Mouse (Mus musculus) cerebellum, adult 8-10 months (tissue): Measurements from ENCODE around the gene Hs3st3a1.

Experiments used
- DNase-seq: peaks from one replicate; pipeline ENCODE4 v3.0.0; 2022

The Hs3st3a1 gene

GRCm38 (mm10) chr11:64489587-64490433 is 54.7 kb downstream of the Hs3st3a1 start:
- DNase-seq: no peak

DNA sequence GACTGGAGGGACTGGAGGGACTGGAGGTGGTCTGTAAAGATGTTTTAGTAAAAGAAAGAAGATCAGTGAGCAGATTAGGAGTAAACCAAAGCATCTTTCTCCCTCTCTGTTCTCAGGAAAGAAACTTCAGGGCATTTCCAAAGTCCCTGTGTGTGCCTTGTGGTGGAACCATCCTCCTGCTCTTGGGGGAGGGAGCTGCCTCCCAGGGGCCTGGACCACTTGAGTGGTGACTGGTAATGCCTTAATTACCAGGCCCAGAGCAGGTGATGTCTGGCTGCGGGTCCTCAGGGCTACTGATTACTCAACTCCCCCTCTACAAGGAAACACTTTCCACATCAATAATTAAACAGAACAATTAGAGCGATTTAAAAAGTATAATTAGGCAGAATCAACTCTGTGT is 59.3 kb downstream of the Hs3st3a1 start:
- no peak for DNase-seq

DNA sequence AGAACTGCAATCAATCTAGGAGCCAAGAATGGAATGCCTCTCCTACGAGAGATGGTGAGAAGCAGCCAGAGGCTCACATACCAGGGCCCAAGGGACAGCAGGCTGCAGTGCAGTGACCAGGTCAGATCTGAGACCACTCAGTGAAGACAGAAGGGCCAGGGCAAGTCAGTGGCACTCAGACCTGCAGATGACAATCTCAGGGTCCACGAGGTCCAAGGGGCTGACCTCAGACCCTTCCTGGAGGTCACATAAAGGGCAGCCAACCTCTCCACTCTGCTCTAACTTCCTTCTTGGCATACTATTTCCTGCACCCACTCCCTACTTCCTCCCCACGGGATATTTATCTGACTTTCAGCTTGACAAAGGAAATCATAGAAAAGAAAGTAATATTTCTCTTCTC is 60.8 kb downstream of the Hs3st3a1 start:
- DNase-seq: no peak

DNA sequence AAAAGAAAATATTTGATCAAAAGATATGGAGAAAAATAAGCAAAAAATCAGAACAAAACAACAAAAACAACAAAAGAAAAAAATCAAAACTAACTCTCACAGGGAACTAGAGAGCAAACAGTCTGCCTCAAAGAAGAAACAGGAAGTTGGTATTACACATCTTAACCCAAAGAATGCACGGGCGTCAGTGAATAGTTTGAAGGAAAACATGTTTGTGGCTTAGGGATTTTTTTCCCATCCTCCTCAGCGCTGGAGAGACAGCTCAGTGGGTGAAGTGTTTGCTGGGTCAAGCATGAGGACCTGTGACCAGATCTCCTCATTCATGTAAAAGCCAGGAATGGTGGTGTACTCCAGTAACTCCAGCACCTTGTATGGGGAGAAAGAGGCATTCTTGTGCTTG is 61.5 kb downstream of the Hs3st3a1 start:
- DNase-seq: no peak

- no peak for DNase-seq
Observed at GRCm38 (mm10) chr11:64500536-64501112, 65.5 kb downstream of the Hs3st3a1 start.

DNA sequence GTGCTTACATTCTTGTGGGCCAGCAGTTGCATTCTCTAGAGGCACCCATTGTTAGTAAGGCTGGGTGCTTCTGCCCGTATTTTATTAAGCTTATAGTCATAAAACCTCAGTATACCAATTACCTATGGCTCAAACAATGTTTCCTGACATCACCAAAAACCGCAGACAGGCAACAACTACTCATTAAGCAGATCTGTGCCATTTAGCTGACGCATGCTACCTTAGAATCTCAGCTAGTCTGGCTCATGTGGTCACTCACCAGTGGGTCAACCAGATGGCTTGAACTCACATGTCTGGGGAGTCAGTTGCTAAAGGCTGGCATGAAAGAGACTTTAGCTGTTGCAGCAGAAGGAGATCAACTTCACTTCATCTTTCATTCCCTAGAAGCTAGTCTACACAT is 67.9 kb downstream of the Hs3st3a1 start:
- DNase-seq: no peak

DNA sequence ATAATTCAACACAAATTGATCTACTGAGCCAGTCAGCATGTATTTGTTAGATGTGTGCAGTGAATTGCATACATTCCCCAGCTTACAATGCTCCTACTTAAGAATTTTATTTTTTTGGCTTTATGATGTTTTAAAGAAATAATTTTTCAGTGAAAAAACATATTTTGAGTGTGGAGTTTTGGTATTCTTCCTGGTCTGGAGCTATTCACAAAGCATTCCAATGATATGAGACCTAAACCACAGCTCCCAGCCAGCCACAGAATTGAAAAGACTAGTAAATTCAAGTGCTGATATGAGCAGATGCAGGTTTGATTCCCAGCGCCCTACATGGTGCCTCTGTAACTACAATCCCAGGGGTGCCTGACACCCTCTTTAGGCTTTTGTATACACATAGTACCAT is 70.8 kb downstream of the Hs3st3a1 start:
- DNase-seq: no peak

DNA sequence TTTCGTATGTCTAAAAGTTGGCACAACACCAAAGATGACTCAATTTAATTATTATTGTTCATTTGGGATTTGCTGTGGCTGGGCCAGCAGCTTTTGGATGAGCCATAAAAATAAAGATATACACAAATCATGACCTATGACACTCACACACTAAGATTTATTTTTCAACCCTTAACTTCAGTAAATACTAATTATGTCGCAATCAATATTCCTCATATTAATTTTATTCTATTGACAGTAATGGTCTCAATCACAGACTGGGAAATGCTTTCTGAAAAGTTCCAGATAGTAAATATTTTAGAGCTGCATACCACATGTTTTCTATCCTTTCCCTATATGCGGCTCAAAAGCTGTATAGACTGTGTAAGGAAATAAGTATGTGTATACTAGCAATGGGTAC is 71.9 kb downstream of the Hs3st3a1 start:
- DNase-seq: no peak

DNA sequence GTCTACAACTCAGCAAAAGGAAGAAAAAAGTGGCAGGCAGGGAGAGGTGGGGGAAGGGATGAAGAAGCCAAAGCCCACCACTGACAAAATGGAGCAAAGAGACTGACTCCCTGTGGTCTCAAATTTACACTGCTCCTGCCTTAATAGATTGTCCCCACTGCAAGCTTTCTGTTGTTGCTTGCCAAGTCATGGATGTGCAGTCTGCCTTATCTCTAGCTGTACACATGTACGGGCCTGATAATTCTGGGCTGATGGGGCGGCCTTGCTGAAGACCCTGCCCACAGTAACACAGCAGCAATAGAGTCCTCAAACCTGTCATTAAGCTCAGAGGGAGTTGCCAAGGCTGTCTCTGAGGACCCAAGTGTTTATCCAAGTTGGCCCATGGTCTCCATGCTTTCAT is 74.0 kb downstream of the Hs3st3a1 start:
- DNase-seq: no peak

DNA sequence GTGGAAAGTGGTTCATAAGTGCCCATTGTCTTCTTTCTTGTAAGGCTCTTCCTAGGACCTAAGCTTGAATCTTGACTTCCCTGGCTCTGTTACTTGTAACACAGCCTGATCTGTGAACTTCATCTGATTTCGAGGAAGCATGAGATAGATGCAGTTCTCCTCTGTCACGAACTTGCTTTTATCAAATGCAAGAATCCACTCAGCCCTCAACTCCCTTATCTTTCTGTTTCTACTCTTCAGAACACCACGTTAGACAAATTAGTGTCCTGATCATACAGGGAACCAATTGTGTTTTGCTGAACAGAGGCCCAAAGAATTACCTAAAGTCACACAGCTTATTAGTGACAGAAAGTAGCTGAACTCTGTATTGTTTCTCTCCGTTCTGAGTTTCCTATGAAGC is 77.2 kb downstream of the Hs3st3a1 start:
- DNase-seq: no peak

DNA sequence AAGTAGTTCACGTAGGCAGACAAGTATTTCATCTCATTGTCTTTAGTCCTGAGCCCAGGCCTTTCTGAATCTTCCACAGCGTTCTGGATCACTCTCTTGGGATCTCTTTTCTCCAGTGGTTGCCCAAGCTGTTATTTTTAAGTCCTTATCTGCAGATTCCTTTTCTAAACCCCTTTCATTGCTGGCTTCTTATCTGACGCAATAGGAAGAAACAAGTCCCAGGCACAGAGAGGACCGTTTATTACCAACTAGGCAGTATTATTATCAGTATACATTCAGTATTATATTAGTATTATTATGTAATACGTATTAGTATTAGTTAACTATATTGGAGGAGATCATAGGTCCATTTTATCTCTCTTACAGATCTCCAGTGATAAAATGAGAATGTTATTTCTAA is 78.3 kb downstream of the Hs3st3a1 start:
- no peak for DNase-seq

DNA sequence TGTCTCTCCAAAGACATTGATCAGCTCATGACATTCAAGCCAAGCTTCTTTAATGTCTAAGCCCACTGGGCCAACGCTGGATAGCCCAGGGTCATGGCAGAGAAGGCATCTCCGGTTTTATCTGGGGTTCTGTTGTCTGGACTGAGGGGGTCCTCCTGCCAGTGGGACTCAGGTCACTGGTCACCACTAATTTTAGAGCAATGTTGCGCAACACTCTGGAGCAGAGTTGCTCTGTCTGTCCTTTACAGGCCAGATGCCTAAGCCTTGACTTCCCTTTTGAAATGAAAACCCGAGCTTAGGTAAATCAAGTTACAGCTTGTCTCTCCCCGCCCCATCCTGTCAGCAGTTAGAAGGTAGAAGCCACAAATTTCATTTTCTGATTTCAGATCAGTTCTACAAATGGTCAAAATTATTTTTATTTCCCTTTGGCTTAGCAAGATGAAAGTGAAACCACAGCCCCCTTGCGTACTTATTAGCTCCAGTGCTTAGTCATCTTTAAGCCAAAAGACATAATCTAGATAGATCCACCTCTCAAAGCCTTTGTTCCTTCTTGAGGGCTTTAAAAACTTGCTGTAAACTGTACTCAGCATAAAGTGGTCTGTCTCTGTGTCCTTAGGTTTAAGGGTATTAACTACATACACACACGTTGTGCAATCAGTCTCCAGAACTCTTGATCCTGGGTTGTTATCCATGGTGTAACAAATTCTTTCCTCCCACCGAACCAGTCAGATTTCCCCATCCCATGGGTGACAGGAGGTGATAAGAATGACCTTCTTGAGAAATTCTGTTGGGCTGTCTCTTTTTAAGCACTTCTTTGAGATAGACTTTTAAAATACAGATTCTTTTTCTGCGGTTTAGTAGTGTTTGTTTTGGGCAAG is 81.8 kb downstream of the Hs3st3a1 start:
- DNase-seq: no peak

DNA sequence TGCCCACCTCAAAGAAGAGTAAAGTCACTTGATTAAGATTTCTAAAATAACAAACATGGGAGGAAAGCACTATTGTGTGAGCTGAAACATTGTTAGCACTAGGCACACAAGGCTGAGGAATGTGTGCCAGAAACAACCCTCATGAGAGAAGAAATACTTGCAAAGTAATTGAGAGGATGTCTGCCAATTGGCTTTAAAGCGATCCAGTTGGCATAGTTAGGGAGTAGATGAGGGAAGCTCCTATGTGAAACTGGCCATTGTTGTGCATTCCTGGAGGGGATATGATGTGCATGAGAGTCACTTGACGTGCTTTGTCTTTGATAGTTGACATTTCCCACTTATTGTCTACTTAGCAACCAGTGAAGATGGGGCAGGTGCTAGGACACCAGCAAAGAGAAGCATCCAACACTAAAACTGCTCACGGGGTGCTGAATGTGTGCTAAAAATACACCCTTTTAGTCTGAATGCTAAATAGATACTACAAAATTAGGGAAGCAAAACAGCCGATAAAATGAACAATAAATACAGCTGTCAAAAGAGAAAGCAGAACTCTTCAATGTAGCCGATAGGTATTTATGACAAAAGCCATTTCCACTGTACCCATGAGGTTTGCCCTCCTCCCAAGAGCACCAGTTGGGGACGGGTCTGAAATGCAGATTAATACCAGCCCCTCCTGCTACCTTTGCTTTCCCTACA is 83.2 kb downstream of the Hs3st3a1 start:
- DNase-seq: no peak

- DNase-seq: no peak
Observed at GRCm38 (mm10) chr11:64523993-64524570, 89.0 kb downstream of the Hs3st3a1 start.

GRCm38 (mm10) chr11:64537230-64537629 is 102.1 kb downstream of the Hs3st3a1 start:
- DNase-seq: no peak

DNA sequence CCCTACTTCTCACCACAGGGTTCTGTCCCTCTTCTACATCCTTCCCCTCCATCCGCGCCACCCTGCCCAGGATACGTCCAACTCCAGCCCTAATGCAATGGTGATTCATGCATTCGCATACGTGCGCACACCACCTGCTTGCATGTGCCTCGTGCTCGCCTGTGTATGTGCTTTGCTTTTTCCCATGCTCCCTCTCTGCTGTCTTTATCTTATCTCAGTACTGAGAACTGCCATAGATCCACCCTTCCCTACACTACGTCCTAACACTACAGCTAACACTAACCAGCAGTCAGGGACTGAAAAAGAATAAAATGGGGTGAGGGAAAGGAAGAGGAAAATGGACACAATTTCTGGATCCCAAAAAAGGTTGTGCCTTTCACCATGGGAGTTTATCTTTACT is 106.7 kb downstream of the Hs3st3a1 start:
- DNase-seq: no peak

DNA sequence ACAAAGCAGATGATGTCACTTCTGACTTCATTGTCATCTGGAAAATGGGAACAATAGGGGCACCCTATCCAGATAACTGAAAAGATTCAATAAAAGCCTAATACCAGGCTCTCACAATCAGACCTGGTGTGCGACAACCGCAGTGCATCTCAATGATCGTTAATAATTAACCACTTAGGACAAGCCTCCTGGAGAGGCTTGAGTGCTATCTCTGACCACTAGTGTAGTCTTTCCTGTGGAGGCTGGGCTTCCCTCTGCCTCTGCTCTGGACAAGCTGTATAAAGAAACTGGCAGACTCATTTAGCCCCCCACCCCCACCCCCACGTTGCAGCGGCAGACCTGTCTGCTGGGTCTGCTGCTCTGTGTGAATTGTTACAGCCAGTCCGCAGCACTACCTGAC is 107.2 kb downstream of the Hs3st3a1 start:
- no peak for DNase-seq

GRCm38 (mm10) chr11:64543181-64543641 is 108.1 kb downstream of the Hs3st3a1 start:
- DNase-seq: no peak

DNA sequence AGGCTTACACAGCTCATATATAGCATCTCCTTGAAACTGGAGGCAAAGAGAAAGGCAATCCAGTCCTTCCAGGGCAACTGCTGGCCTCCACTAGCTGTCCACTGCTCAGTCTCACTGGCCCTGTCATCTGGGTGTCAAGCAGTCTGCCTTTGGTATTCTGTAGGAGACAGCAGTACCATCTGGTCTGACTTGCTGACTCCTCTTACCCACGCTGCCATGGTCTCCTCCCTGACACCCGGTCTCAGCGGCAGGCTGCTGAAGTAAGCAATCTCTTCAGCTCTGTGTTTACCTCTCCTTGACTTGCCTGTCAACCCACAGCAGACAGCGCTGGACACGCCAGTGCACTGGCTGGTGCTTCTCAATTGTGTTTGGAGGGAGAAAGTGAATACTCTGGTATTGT is 109.1 kb downstream of the Hs3st3a1 start:
- DNase-seq: no peak

GRCm38 (mm10) chr11:64549380-64549779 is 114.2 kb downstream of the Hs3st3a1 start:
- no peak for DNase-seq

- no peak for DNase-seq
Observed at GRCm38 (mm10) chr11:64549955-64550354, 114.8 kb downstream of the Hs3st3a1 start.

DNA sequence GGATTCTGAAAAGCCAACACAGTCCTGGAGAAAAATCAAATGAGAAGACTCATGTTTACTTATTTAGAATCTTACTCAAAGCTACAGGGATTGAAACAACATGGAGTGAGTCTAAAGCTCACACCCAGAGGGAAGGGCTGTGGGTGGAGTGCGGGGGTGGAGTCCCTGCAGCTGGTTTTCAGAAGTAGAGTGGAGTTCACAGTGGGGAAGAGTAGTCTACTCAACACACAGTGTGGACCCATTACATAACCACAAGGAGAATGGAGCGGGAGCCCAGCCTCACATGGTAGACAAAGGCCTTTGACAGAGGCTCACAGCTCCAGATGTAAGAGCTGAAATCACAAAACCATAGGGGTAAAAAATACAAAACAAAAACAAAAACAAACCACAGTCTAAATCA is 123.2 kb downstream of the Hs3st3a1 start:
- DNase-seq: no peak

- no peak for DNase-seq
Observed at GRCm38 (mm10) chr11:64559388-64559787, 124.3 kb downstream of the Hs3st3a1 start.
